Mouse (Mus musculus): Measurements from ENCODE around the gene Zfp648. TPM values are rescaled to one million over a fixed set of nuclear protein-coding genes. Genes with fewer than 3 reads are reported as not detected.

The Zfp648 gene
- polyA plus RNA-seq, 2 experiments: 1.1 to 5.9 TPM

DNA sequence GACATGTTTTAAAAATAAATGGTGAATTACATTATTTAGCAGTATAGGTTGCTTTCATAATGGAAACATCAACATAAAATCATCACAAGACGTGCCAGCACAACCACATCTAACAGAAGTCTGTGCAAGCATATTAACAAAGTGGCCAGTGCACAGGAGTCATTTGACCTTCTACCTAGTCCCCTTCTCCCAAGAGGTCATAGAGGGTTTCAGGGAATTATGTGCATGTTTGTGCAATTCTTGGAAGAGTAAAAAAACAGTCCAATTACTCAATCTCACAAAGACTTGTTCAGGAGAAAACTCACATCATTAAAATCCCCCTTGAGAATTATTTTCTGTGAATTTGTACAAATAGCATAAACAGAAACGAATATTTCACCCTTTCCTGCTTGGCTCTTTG, 50.2 kb downstream of the Zfp648 start:
- ATAC-seq (ENCODE audit: low FRiP score, low read depth): no peak
- 66% methylated on average over 2 of the region's 2 CpGs for WGBS
- H3K27ac ChIP-seq (replicated peaks; ENCODE audit: low read depth, low read length): no peak overlapping the region
- H3K4me1 ChIP-seq (ENCODE audit: control insufficient read depth, insufficient read depth, low read length): no peaks in the 10 kb centered on the region
- H3K4me3 ChIP-seq (replicated peaks; ENCODE audit: low read length): no peak overlapping the region
- no peak overlapping the region for H3K4me2 ChIP-seq (replicated peaks; ENCODE audit: low read depth, low read length, severe bottlenecking)
- H3K9ac ChIP-seq (ENCODE audit: low read depth, low read length, severe bottlenecking): no peak overlapping the region
- no peaks in the 10 kb centered on the region for H3K36me3 ChIP-seq (ENCODE audit: control insufficient read depth, insufficient read depth, low read length)
- H3K9me3 ChIP-seq (ENCODE audit: control insufficient read depth, low read length): no peaks in the 10 kb centered on the region
- DNase-seq (ENCODE audit: low spot score): no peak
- TF ChIP-seq POLR2A (IDR thresholded peaks at IDR 0.05; ENCODE audit: borderline replicate concordance, extremely low read depth, insufficient read depth, insufficient read length): no peak
- H3K27me3 ChIP-seq (ENCODE audit: control insufficient read depth, insufficient read depth, low read length): no peaks in the 10 kb centered on the region

DNA sequence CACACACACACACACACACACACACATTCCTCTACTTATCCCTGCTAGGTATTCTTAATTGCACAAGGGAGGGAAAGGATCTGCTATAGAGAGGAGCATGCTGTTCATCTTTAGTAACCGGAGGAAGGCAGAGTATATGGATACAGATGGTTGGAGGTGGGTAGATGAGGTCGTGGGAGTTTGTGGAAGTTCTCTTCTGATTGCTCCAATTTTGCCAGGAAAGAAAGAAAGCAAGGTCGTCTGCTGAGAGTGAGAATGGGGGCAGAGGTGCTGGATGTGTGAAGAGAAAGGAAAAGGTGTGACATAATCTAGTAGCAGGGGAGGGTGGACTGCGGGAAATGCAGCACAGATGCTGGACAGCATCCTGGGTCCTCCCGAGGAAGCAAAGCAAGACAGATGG, 51.8 kb downstream of the Zfp648 start:
- no peaks in the 10 kb centered on the region for H3K36me3 ChIP-seq (ENCODE audit: control insufficient read depth, insufficient read depth, low read length)
- DNase-seq (ENCODE audit: low spot score) (no peak), ATAC-seq (ENCODE audit: low FRiP score, low read depth) (no peak)
- no peak for TF ChIP-seq POLR2A (IDR thresholded peaks at IDR 0.05; ENCODE audit: borderline replicate concordance, extremely low read depth, insufficient read depth, insufficient read length)
- H3K27me3 ChIP-seq (ENCODE audit: control insufficient read depth, insufficient read depth, low read length): no peaks in the 10 kb centered on the region
- no peak overlapping the region for H3K27ac ChIP-seq (replicated peaks; ENCODE audit: low read depth, low read length)
- 52% methylated on average over 5 of the region's 5 CpGs for WGBS
- H3K4me2 ChIP-seq (replicated peaks; ENCODE audit: low read depth, low read length, severe bottlenecking): no peak overlapping the region
- no peak overlapping the region for H3K9ac ChIP-seq (ENCODE audit: low read depth, low read length, severe bottlenecking)
- H3K4me3 ChIP-seq (replicated peaks; ENCODE audit: low read length): no peak overlapping the region
- H3K9me3 ChIP-seq (ENCODE audit: control insufficient read depth, low read length): no peaks in the 10 kb centered on the region
- H3K4me1 ChIP-seq (ENCODE audit: control insufficient read depth, insufficient read depth, low read length): no peaks in the 10 kb centered on the region

Measured in limb, embryonic 14.5 days (tissue).